ENCODE assay signal across 7 mouse cellular contexts in genomic region chr2:93063347-93063746, GRCm38 (mm10). TPM values are rescaled to one million over a fixed set of nuclear protein-coding genes. Genes with fewer than 3 reads are reported as not detected.
DNase-seq lines count a peak whose midpoint lies in the region; ATAC-seq and TF ChIP-seq lines count a peak whose summit lies in the region.

No protein-coding gene starts in this region.

- no peak overlapping the region for H3K4me2 ChIP-seq in hindbrain, embryonic 13.5 days
- H3K4me2 ChIP-seq in lung, embryonic 14.5 days, result no peak overlapping the region

- H3K27ac ChIP-seq in hindbrain, embryonic 13.5 days, result no peak overlapping the region
- no peak overlapping the region for H3K27ac ChIP-seq in lung, embryonic 14.5 days (ENCODE audit: low read depth)

- WGBS in hindbrain, embryonic 13.5 days, result 29% methylated on average over 2 of the region's 2 CpGs
- 25% methylated on average over 2 of the region's 2 CpGs for WGBS in lung, embryonic 14.5 days

- peak; percentile 47 for DNase-seq in right cerebral cortex, adult 18-20 months
- DNase-seq in right cerebral cortex, postnatal 36 days (ENCODE audit: low spot score in 2 of 2), result no peak
- peak; percentile 28 for DNase-seq in T-cell, adult 2 months (ENCODE audit: low spot score)
- peak; percentile 81 to 87 for DNase-seq in cerebellum, postnatal 14 days
- peak; percentile 80 for DNase-seq in lung, embryonic 14.5 days
- DNase-seq in splenic B cell, adult 2 months (ENCODE audit: low read depth, low spot score), result peak; percentile 67

- no peak overlapping the region for H3K9ac ChIP-seq in hindbrain, embryonic 13.5 days
- H3K9ac ChIP-seq in lung, embryonic 14.5 days, result no peak overlapping the region

- H3K4me1 ChIP-seq in hindbrain, embryonic 13.5 days (replicated peaks), result no peaks in the 10 kb centered on the region
- H3K4me1 ChIP-seq in lung, embryonic 14.5 days (ENCODE audit: insufficient read depth), result no peaks in the 10 kb centered on the region

- TF ChIP-seq CTCF in lung, embryonic 14.5 days (IDR thresholded peaks at IDR 0.05; ENCODE audit: low read depth), result peak; percentile 86

- H3K27me3 ChIP-seq in hindbrain, embryonic 13.5 days, result peaks cover 12% of the 10 kb centered on the region; the same call in 1 of the 2 replicates
- H3K27me3 ChIP-seq in lung, embryonic 14.5 days (ENCODE audit: insufficient read depth, low read length), result no peaks in the 10 kb centered on the region
- no peaks in the 10 kb centered on the region for H3K27me3 ChIP-seq in splenic B cell, adult 2 months (ENCODE audit: control insufficient read depth, insufficient read depth, low read length, poor library complexity, severe bottlenecking)

- no peaks in the 10 kb centered on the region for H3K9me3 ChIP-seq in hindbrain, embryonic 13.5 days
- H3K9me3 ChIP-seq in lung, embryonic 14.5 days (ENCODE audit: low read depth, low read length), result no peaks in the 10 kb centered on the region

- H3K36me3 ChIP-seq in hindbrain, embryonic 13.5 days, result no peaks in the 10 kb centered on the region
- no peaks in the 10 kb centered on the region for H3K36me3 ChIP-seq in lung, embryonic 14.5 days (ENCODE audit: insufficient read depth)
- no peaks in the 10 kb centered on the region for H3K36me3 ChIP-seq in splenic B cell, adult 2 months (ENCODE audit: control insufficient read depth, insufficient read depth, low read length, poor library complexity, severe bottlenecking)

- H3K4me3 ChIP-seq in hindbrain, embryonic 13.5 days, result no peak overlapping the region
- H3K4me3 ChIP-seq in lung, embryonic 14.5 days (ENCODE audit: low read depth, low read length), result no peak overlapping the region

- peak; percentile 68; the same call in 1 of the 2 replicates for ATAC-seq in hindbrain, embryonic 13.5 days (ENCODE audit: low FRiP score)
- ATAC-seq in lung, embryonic 14.5 days (ENCODE audit: insufficient read depth), result no peak

RNA-seq across cellular contexts. Expression of gene Prdm11, which starts 17.4 kb away (rescaled TPM):
- polyA plus RNA-seq in hindbrain, embryonic 13.5 days (2015; fragmentation: Nextera tagmentation; extraction: Ambion mirVana), result 1.8 and 1.9 TPM in 2 replicates
- 4.4 and 4.8 TPM in 2 replicates for polyA plus RNA-seq in lung, embryonic 14.5 days (2014; fragmentation: Nextera tagmentation; extraction: Ambion mirVana)

Comparison
In these comparisons a context has a peak if more than half of its experiments do, and no peak if none do; other contexts are left out.
1. DNase-seq: peak in right cerebral cortex, adult 18-20 months (single experiment), T-cell, adult 2 months (single experiment), cerebellum, postnatal 14 days (2 of 2), lung, embryonic 14.5 days (single experiment) and splenic B cell, adult 2 months (single experiment); none in right cerebral cortex, postnatal 36 days (0 of 2).